Mouse (Mus musculus): ENCODE results near the gene Vmac. TPM values are rescaled to one million over a fixed set of nuclear protein-coding genes. Genes with fewer than 3 reads are reported as not detected.

Vmac gene
- polyA plus RNA-seq, 1 experiment, result 12.4 TPM

- Histone ChIP-seq H3K27me3 (ENCODE audit: control insufficient read depth, insufficient read depth, low read length) (no peaks in the 10 kb centered on the region), H3K4me3 (ENCODE audit: control insufficient read depth, low read depth, low read length) (no peak overlapping the region), H3K4me1 (ENCODE audit: control insufficient read depth, insufficient read depth, low read length) (peaks cover 8% of the 10 kb centered on the region), H3K36me3 (ENCODE audit: control insufficient read depth, insufficient read depth, low read length) (no peaks in the 10 kb centered on the region), H3K27ac (ENCODE audit: control insufficient read depth, insufficient read depth, low read depth, low read length) (no peak overlapping the region)
- TF ChIP-seq POLR2A (IDR thresholded peaks at IDR 0.05; ENCODE audit: control insufficient read depth, low read depth, low read length), result no peak
- no peak for TF ChIP-seq CTCF (IDR thresholded peaks at IDR 0.05; ENCODE audit: control insufficient read depth, insufficient read depth, insufficient replicate concordance, low read depth, low read length)
Measured at GRCm38 (mm10) chr17:56664333-56664732, 53.5 kb downstream of the Vmac start.

Other genes starting within 250 kb of the Vmac start
- 63.4 and 68.8 TPM in 2 replicates for gene Ptprs, start 241.5 kb downstream of the Vmac start, polyA plus RNA-seq (2012; rRNA removed)
- gene Znrf4, start 205.6 kb downstream of the Vmac start, polyA plus RNA-seq (2012; rRNA removed), result 1,198 and 1,268 TPM in 2 replicates
- gene Gm20219, start 163.6 kb downstream of the Vmac start, polyA plus RNA-seq (2012; rRNA removed), result 2.0 and 2.3 TPM in 2 replicates
- gene Safb2, start 133.4 kb downstream of the Vmac start, polyA plus RNA-seq (2012; rRNA removed), result 92.2 and 99.2 TPM in 2 replicates
- gene Safb, start 133.2 kb downstream of the Vmac start, polyA plus RNA-seq (2012; rRNA removed), result 104 and 116 TPM in 2 replicates
- 253 and 274 TPM in 2 replicates for gene 2410015M20Rik, start 108.3 kb downstream of the Vmac start, polyA plus RNA-seq (2012; rRNA removed)
- 1,820 and 2,071 TPM in 2 replicates for gene Rpl36, start 104.6 kb downstream of the Vmac start, polyA plus RNA-seq (2012; rRNA removed)
- gene Lonp1, start 91.1 kb downstream of the Vmac start, polyA plus RNA-seq (2012; rRNA removed), result 22.8 and 23.5 TPM in 2 replicates
- gene Catsperd, start 89.9 kb downstream of the Vmac start, polyA plus RNA-seq (2012; rRNA removed), result 182 and 184 TPM in 2 replicates
- gene Ranbp3, start 44.7 kb downstream of the Vmac start, polyA plus RNA-seq (2012; rRNA removed), result 98.4 and 120 TPM in 2 replicates
- 135 and 159 TPM in 2 replicates for gene Ndufa11, start 255 bp downstream of the Vmac start, polyA plus RNA-seq (2012; rRNA removed)
- gene Nrtn, start 39.5 kb upstream of the Vmac start, polyA plus RNA-seq (2012; rRNA removed), result 7.8 and 9.2 TPM in 2 replicates
- gene Dus3l, start 46.7 kb upstream of the Vmac start, polyA plus RNA-seq (2012; rRNA removed), result 29.7 and 31.3 TPM in 2 replicates
- gene Prr22, start 52.2 kb upstream of the Vmac start, polyA plus RNA-seq (2012; rRNA removed), result 158 and 194 TPM in 2 replicates
- gene Rfx2, start 113.0 kb upstream of the Vmac start, polyA plus RNA-seq (2012; rRNA removed), result 312 and 332 TPM in 2 replicates
- 166 TPM in 2 replicates for gene Acsbg2, start 156.4 kb upstream of the Vmac start, polyA plus RNA-seq (2012; rRNA removed)
- gene 1700061G19Rik, start 157.5 kb upstream of the Vmac start, polyA plus RNA-seq (2012; rRNA removed), result 157 and 164 TPM in 2 replicates
- 60.6 and 73.5 TPM in 2 replicates for gene Mllt1, start 217.4 kb upstream of the Vmac start, polyA plus RNA-seq (2012; rRNA removed)

All from testis, adult 2 months (tissue).